Mouse (Mus musculus) fibroblast of lung, adult 2 months (primary cell): ENCODE data around the gene Ripply3.

ENCODE experiments used
- DNase-seq: peaks from one replicate; pipeline ENCODE4 v3.0.0-alpha.2; 2011; ENCODE audit warnings: low read depth

Ripply3 gene

DNA sequence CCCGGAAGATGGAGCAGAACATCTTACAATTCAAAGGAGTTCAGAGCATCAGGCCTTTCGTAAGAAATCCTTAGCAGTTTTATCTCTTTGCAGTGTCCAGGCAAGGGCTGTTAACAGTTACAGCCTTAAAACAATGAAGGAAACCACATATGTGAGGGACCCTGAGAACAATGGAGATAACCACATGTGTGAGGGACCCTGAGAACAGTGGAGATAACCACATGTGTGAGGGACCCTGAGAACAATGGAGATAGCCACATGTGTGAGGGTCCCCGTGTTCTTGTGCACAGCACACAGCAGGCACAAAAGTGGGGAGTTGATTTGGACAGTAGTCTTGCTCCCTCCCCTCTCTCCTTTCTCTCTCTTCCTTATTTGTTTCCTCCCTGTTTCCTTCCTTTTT, 29.9 kb downstream of the Ripply3 start:
- DNase-seq = no peak

DNA sequence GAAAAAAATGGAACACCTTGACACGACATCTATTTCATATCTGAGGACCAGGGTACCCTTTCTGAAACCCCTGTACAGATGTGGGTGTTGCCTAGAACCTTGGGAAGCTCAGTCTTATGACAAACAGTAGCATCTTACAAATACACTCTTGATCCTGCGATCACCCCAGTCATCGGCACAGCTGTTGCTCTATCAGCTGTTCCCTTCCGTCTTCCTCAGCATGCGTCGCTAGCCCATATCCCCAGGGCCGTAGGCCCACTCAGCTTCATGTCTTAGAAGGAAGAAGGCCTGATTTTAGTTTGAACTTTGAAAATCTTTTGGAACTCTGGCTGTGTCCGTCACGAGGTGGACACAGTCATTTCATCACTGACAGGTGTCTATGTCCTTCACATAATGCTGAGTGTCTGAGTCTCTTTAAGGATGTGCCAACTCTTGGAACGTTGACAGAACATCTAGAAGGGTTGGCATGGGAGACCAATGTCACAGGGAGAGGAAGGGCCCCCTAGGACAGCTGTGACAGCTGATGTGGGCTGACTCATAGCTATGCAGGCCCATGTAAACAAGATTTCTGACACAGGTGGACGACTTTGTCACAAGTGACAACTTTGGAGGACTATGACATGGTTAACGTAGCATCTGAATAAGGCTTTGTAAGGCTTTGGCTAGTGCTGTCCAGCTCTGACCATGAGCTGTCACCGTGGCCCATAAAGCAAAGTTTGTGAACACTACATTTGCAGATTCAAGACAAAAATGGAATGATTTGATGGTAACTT, 32.5 kb downstream of the Ripply3 start:
- DNase-seq = no peak

DNA sequence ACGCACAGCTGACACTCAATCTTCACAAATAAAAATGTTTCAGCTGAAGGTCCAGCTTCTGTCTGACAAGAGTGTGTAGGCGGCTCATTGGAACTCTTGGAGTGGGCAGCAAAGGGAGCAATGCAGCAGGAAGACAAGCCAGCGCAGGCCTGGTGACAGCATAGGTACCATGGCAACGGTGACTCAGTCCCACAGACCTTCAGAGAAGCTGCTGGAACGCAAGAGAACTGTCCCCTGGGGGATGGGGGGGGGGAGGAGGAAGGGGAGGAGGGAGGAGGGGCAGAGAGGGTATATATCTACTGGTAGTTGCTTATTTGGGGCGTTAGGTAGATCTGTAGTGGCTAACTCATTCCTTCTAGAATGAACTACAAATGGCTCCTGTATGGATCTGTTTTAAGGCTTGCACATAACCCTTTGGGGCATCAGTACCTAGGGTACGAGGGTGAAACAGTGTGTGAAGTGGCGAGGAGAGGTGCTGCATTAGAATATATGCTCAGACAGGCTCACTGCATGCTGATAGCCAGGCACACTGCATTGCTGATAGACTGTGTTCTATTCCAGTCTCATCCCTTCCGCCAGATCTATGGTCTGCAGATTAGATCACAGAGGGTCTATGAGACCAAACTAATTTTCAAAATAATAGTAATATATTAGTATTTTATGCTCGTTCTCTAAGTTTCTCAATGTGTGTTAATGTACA, 34.1 kb downstream of the Ripply3 start:
- peak; percentile 30 for DNase-seq

DNA sequence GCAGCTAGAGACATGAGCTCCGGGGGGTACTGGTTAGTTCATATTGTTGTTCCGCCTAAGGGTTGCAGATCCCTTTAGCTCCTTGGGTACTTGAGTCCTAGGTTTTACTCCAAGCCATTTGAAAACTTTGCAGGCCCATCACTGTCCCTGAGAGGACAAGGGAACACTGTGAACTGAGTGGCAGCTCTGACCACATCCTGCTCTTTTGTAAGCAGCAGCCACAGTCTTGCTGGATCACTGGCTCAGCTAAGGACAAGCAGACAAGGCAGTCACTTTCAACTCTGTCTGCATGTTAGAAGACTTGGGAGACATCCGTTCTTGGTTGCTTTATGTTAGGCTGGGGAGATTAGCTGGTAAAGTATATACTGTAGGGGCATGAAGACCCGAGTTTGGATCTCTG, 35.6 kb downstream of the Ripply3 start:
- DNase-seq = no peak

DNA sequence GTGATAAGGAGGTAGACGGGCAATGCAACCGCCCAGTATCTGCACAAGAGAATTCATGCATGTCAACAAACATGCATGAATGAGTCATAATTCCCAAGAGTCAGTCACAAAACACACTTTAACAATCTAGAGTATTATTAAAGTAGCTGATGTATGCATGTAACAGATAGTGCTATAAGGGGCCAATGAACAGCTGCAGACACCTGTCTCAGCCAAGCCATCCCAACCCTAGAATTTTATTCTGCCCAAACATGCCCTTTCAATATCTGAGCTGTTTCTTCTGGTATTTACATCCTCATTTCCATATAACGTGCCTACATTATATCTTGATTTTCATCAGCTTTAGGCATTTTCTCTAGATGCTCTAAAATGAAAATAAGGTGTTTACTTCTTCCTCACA, 37.2 kb downstream of the Ripply3 start:
- no peak for DNase-seq

DNA sequence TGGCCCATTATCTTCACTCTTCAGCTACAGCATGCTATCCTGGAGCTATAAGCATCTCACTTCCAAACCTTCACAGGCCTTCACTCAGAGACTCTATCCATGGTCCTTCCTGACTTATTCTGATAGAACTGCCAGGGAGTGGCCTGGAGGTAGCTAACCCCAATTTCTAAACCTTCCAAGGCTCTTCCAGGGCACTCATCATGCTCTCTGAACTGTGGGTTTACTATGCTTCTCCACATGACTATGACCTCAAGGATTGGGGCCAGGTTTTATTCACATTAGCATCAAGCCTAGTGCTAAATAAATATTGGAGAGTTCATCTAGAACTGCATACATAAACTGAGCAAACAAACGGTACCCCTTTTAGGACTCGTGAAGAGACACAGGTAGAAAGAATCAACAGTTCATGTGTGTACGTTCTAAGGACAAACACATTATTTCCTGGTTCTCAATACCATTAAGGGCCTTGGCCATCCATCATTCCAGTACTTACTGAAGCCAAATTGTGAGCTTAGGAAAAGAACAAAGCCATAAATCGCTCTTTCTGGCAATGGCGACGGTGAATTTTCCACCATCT, 41.5 kb downstream of the Ripply3 start:
- no peak for DNase-seq

DNA sequence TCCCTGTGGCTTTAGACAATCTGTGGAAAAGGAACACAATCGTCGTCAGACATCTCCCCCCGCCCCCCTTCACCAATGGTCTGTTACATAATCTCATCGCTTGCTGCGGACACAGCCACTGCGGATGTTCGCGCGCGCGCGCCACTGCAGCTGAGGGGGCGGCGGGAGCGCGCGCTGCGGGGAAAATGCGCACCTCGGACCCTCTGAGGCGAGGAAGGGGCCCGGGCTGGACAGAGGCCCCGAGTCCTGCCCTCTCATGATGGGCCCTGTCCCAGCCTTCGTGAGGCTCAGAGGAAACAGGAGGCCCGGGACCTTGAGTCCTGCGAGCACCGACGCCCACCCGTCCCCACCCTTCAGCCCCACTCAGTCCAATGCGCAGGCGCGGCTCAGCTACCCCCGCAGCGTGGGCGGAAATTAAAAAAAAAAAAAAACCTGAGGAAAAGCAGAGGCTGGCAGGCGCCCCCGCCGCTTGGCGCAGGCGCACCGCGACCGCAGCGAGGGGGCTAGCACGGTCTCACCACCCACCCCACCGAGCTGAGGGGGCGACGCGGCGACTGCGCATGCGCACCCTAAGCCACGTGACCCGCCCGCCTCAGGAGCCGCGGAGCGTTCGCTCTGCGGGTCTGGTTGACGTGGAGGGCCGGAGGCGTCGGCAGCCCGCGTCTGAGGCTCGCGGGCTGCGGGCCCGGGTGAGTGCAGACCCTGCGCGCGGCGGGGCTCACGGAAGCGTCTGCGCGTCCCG, 42.1 kb downstream of the Ripply3 start, which contains the start of gene Ttc3:
Gene Ttc3, plus strand, starts transcription at position 446 of the 742 bp plus-strand sequence.
- DNase-seq = peak; percentile 66

DNA sequence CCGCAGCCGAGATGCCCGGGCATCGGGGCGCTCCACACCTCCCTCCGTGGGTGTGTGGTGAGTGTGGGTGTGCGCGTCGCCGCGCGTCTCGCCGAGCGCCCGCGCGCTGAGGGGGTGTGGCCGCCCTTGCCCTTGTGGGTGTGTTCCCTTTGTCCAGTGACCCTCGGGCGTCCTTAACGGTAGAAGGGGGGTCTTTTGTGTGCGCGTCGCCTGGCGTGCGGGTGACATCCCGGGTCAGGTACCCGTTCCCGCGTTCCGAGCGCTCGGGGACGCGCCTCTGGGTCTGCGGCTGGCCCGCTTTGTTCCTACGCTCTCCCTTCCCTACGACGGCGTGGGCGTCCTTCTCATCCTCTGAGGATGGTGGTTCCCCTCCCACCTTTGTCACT, 42.7 kb downstream of the Ripply3 start:
- DNase-seq = peak; percentile 33

DNA sequence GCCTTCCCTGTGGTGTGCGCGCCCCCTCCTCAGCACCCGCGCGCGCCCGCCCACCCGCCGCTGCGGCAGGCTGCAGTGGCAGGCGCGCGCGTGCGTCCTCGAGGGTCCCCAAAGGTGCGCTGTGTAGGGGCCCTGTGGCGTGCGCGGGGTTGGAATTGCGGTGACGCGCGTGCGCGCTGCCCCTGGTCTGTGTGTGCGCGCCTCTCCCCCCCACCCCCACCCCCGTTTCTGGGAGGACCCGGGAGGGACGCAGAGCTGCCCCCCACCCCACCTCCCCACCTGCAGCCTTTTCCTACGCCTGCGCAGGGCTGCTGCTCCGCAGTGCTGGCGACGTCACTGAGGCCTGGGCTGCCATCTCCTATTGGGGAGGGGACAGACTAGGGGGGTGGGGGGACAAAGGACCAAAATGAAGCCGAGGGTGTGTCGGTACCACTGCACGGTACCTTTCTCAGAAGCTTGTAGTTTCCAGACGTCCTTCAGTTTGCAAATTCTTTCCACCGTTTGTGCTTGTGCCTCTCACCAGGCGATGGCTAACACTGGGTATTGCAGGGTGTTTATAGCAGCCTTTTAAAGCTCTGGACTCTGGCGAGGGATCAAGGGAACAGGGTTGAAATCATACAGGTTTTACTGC, 43.2 kb downstream of the Ripply3 start, which contains the start of gene Pigp:
Gene Pigp, minus strand, starts transcription at position 542 of the 631 bp plus-strand sequence.
- peak; percentile 52 for DNase-seq

DNA sequence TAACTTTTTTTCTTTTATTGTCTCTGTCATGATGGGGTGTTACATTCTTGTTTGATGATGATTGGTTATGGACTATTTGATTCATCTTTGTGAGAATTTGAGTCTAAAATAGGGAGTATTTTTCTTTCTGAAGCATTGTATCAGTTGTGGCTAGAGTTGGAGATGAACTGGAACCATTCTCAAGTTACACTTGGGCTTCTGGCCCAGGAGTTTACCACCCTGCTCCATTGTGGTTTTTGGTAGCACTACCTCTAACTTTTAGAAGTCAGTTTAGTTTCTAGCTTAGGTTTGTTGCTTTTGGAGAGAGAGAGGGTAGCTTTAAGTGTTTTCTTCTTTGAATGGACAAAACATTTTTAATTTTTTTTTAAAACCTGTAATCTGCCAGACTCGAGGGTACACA, 51.2 kb downstream of the Ripply3 start:
- DNase-seq = peak; percentile 61

DNA sequence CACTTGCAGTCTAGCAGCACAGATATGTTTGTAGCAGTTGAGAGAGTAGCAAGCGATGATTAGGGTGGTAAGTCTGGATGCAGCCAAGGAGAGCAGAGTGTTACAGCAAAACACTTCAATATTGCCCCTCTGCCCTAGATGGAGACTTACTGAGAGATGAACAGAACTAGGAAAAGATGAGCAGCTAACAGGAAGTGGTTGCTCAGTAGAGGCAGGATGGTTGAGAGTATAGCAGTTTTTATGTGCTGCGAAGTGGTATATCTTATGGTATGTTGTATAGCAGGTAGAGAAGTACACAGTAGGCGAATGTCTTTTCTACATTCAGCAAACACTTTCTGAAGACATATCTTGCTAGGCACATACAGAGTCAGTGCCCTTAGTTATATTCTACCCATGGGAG, 55.1 kb downstream of the Ripply3 start:
- DNase-seq = no peak
